Mouse (Mus musculus): Measurements from ENCODE around the gene Pttg1.

DNA sequence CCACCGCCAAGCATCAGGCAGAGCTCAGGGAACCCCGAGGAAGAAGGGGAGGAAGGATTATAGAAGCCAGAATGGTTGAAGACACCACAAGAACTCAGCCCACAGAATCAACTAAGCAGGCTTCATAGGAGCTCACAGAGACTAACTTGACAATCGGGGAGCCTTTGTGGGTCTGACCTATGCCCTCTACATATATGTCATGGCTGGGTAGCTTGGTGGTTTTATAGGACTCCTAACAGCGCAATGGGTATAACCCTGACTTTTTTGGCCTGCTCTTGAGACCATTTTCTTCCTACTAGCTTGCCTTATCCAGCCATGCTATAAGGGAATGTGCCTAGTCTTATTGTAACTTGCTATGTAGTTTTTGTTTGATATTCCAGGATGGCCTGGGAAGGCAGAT, 29.8 kb downstream of the Pttg1 start:
- TF ChIP-seq CTCF (IDR thresholded peaks at IDR 0.05) = no peak
- TF ChIP-seq EP300 (IDR thresholded peaks at IDR 0.05; ENCODE audit: insufficient read depth, low read depth, low read length) = no peak
- TF ChIP-seq POLR2A (IDR thresholded peaks at IDR 0.05; ENCODE audit: insufficient read depth, low read depth, low read length) = no peak

Data from heart, adult 2 months (tissue).